Mouse (Mus musculus) stomach, embryonic 14.5 days (tissue): ENCODE results near the gene Max. TPM values are rescaled to one million over a fixed set of nuclear protein-coding genes. Genes with fewer than 3 reads are reported as not detected.

ENCODE experiments used
- ATAC-seq: fragments of 200-750 bp; cut with Nextera tagmentation; 2 replicates; pipeline ENCODE4 v1.8.0; 2017; ENCODE audit warnings: low read depth, moderate TSS enrichment; ENCODE audit not compliant: insufficient number of reproducible peaks, insufficient read depth, low FRiP score
- H3K27ac ChIP-seq: fragments of 300-500 bp; sonication (generic); 2 replicates; pipeline ENCODE4 v1.5.1; 2014; ENCODE audit warnings: mild to moderate bottlenecking, low read length, moderate library complexity, mixed read lengths
- H3K27me3 ChIP-seq: fragments of 300-500 bp; sonication (generic); 2 replicates; pipeline ENCODE4 v1.6.1; 2014; ENCODE audit warnings: low read length, control low read depth, mixed read lengths; ENCODE audit not compliant: control insufficient read depth, insufficient read depth
- H3K36me3 ChIP-seq: fragments of 300-500 bp; sonication (generic); 2 replicates; pipeline ENCODE4 v1.6.1; 2014; ENCODE audit warnings: mild to moderate bottlenecking, control low read depth, low read length, moderate library complexity, mixed read lengths; ENCODE audit not compliant: control insufficient read depth, insufficient read depth
- H3K4me1 ChIP-seq: fragments of 300-500 bp; sonication (generic); 2 replicates; pipeline ENCODE4 v1.6.1; 2014; ENCODE audit warnings: low read length, control low read depth, mixed read lengths; ENCODE audit not compliant: control insufficient read depth, insufficient read depth
- H3K4me2 ChIP-seq: fragments of 300-500 bp; sonication (generic); replicated peaks from 2 replicates; pipeline ENCODE4 v1.6.1; 2014; ENCODE audit warnings: low read depth, low read length, control low read depth
- H3K4me3 ChIP-seq: fragments of 300-500 bp; sonication (generic); 2 replicates; pipeline ENCODE4 v1.5.1; 2014; ENCODE audit warnings: low read depth, low read length, control low read depth
- H3K9ac ChIP-seq: fragments of 300-500 bp; sonication (generic); replicated peaks from 2 replicates; pipeline ENCODE4 v1.6.1; 2014; ENCODE audit warnings: low read depth, mild to moderate bottlenecking, control low read depth, low read length, moderate library complexity, mixed read lengths
- H3K9me3 ChIP-seq: fragments of 300-500 bp; sonication (generic); 2 replicates; pipeline ENCODE4 v1.6.1; 2016; ENCODE audit warnings: low read depth, low read length, control low read depth; ENCODE audit not compliant: control insufficient read depth
- WGBS: fragments of 180-500 bp; shearing (Covaris S2); extraction: QIAGEN DNeasy Blood & Tissue Kit; methylation state at CpG from one replicate; pipeline ENCODE4 v1.1.7; 2014; 5-methylcytosine and 5-hydroxymethylcytosine counted together
- polyA plus RNA-seq: library from polyadenylated mRNA; unstranded; fragments of >200 nt; fragmentation: Nextera tagmentation; extraction: Ambion mirVana; gene quantifications from 2 replicates; pipeline ENCODE4 v1.2.1, GENCODE M21; 2014

Gene Max
- polyA plus RNA-seq, 1 experiment from 2014 or later, result 40.3 TPM

DNA sequence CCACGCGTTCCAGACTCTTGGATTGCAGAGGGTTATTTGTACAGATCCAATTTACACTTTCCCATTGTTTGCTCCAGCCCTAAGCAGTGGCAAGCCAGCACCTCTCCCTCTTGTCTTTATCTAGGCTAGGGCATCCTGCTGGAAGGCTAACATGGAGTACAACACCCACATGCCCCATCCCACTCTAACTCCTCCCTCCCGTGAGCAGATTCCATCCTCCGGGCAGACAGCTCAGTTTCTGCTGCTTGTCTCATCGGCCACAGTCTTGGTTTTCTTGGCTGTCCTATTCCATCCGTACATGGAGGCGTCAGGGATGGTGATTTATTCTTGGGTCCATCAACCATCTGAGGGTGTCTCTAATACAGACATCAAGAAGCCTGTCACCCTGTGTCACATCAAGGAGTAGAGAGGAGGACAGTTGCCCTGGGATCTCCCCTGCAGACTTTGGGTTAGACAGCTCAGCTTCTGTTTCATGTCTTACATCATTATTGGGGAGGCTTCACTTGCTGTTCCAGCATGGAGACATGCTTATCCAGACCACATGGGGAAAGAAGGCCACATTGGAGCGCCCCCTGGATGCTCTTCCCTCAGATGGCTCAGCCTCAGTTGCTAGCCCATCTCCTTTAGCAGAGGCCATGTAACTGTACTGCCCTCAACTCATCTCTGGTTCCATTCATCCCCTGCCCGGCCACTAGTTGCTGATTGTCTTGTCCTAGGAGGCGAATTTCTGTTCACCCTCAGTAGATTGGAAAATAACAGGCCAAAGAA lies 67.0 kb downstream of the Max start:
- Histone ChIP-seq H3K9me3 (no peaks in the 10 kb centered on the region), H3K9ac (no peak overlapping the region), H3K4me2 (no peak overlapping the region), H3K4me3 (no peak overlapping the region), H3K36me3 (no peaks in the 10 kb centered on the region), H3K27me3 (no peaks in the 10 kb centered on the region), H3K4me1 (0 out of 2 replicates have a peak, but pooled peaks cover 4% of the 10 kb centered on the region), H3K27ac (no peak overlapping the region)
- ATAC-seq, result no peak
- 75% methylated on average over 10 of the region's 10 CpGs for WGBS

DNA sequence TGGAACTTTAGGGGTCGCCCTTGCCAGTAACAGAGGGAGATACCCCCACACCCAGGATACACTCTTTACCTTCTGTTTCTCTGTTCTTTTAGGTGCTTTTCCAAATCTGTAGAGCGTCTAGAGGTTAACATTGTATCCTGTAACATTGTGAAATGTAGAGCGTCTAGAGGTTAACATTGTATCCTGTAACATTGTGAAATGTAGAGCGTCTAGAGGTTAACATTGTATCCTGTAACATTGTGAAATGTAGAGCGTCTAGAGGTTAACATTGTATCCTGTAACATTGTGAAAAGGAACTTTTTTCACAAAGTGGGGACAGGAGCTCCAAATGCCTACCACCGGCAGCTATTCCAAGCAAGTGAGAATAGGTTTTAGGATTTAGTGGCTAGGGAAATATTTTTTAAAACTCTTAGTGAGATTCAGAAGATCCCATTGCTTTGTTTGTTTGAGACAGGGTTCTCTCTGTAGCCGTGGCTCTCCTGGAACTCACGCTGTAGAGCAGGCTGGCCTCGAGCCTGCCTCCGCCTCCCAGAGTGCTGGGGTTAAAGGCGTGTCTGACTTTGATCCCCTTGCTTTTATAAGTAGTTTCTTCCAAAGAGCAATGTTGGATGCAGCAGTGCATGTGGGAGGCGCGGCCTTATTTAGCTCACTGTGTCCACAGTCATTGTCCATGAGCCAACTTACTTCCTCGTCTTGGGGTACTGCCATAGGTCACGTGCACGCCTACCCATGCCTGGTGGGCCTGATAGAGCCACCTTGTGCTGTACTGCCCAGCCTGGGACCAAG lies 68.9 kb downstream of the Max start:
- Histone ChIP-seq H3K27me3 (no peaks in the 10 kb centered on the region), H3K36me3 (no peaks in the 10 kb centered on the region), H3K4me3 (no peak overlapping the region), H3K27ac (no peak overlapping the region), H3K9ac (no peak overlapping the region), H3K4me2 (no peak overlapping the region), H3K4me1 (0 out of 2 replicates have a peak, but pooled peaks cover 4% of the 10 kb centered on the region), H3K9me3 (no peaks in the 10 kb centered on the region)
- no peak for ATAC-seq
- 91% methylated on average over 16 of the region's 16 CpGs for WGBS

DNA sequence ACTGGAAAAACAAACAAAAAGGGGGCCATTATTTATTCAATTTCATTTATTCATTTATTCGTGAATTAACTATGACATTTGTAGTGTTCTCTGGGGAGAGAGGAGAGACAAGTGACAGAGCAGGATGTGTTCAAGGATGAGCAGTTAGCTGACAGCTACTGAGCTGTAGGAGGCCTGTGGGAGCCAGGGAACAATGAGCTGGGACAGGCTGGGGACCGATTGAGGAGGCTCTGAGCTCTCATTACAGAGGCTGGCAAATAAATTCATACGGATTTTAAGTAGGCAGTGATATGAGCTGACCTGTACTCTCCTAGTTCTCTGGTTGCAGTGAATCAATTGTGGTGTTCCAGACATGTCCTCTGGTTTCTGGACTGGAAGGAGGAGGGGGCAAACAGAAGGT lies 70.8 kb downstream of the Max start:
- no peak overlapping the region for H3K9ac ChIP-seq
- H3K4me3 ChIP-seq, result no peak overlapping the region
- H3K4me1 ChIP-seq, result 0 out of 2 replicates have a peak, but pooled peaks cover 4% of the 10 kb centered on the region
- H3K27ac ChIP-seq, result no peak overlapping the region
- H3K27me3 ChIP-seq, result no peaks in the 10 kb centered on the region
- H3K9me3 ChIP-seq, result no peaks in the 10 kb centered on the region
- peaks cover 4% of the 10 kb centered on the region for H3K36me3 ChIP-seq
- WGBS, result 84% methylated on average over 3 of the region's 3 CpGs
- no peak for ATAC-seq
- no peak overlapping the region for H3K4me2 ChIP-seq

DNA sequence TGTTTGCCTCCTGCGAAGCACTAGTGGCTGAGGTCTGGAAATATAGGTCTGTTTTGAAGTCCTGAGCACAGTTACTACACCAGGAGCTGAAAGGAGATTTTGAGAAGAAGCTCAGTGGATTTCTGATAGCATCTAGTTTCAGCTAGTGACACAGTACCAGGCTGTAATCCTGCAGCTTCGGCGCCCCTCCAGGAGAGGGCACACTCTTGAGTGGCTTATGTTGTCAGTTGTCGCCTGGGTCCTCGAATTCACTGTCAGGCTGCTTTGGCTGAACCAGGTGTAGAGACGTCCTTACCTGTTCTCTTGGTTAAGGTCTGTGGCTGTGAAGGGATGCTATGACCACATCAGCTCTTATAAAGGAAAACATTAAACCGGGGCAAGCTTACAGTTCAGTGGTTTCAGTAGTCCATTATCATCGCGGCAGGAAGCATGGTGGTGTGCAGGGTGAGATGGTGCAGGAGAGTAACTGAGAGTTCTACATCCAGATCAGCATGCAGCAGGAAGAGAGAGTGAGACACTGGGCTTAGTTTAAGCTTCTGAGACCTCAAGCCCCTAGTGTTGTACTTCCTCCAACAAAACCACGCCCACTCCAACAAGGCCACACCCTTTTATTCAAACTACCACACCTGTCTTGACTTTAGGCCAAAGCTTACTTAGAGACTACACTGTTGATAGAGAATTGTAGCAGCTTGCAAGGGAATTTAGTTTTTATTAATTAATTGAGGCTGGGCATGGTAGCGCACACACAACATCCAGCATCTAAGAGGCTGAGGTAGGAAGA lies 72.4 kb downstream of the Max start:
- H3K4me2 ChIP-seq, result no peak overlapping the region
- no peaks in the 10 kb centered on the region for H3K9me3 ChIP-seq
- H3K27ac ChIP-seq, result no peak overlapping the region
- 87% methylated on average over 11 of the region's 11 CpGs for WGBS
- no peak overlapping the region for H3K9ac ChIP-seq
- no peak for ATAC-seq
- H3K4me3 ChIP-seq, result no peak overlapping the region
- H3K27me3 ChIP-seq, result no peaks in the 10 kb centered on the region
- H3K4me1 ChIP-seq, result no peaks in the 10 kb centered on the region
- peaks cover 4% of the 10 kb centered on the region for H3K36me3 ChIP-seq

DNA sequence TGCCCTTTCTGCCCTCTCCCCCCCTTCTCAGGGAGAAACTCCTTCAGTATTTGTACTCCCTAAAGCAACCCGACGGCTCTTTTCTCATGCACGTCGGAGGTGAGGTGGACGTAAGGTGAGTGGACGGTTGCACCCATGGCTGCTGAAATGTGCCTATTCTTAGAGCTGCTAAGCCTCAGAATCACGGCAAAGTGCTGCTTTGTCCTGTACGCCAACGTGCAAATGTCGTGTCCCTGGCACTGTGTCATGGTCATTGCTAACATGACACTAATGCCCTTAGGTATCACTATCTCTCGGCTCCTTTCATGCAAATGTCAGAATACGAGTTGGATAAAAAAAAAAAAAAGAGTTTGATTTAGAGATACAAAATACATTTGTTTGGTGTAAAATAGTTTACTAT lies 74.1 kb downstream of the Max start:
- H3K36me3 ChIP-seq, result peaks cover 4% of the 10 kb centered on the region
- no peaks in the 10 kb centered on the region; the same call in 1 of the 2 replicates for H3K4me1 ChIP-seq
- ATAC-seq, result no peak
- no peak overlapping the region for H3K27ac ChIP-seq
- WGBS, result 92% methylated on average over 12 of the region's 12 CpGs
- no peaks in the 10 kb centered on the region for H3K9me3 ChIP-seq
- H3K4me2 ChIP-seq, result no peak overlapping the region
- H3K27me3 ChIP-seq, result no peaks in the 10 kb centered on the region
- no peak overlapping the region for H3K4me3 ChIP-seq
- H3K9ac ChIP-seq, result no peak overlapping the region

Other genes starting within 250 kb of the Max start
- 145 and 165 TPM in 2 replicates for gene Churc1, start 196.7 kb downstream of the Max start, polyA plus RNA-seq
- 42.8 and 44.8 TPM in 2 replicates for gene Fntb, start 196.6 kb downstream of the Max start, polyA plus RNA-seq
- 102 and 109 TPM in 2 replicates for gene Gpx2, start 166.6 kb downstream of the Max start, polyA plus RNA-seq
- gene Rab15, start 139.3 kb downstream of the Max start, polyA plus RNA-seq, result 31.2 and 31.5 TPM in 2 replicates